Mouse (Mus musculus): Measurements from ENCODE around the gene Nup35. TPM values are rescaled to one million over a fixed set of nuclear protein-coding genes. Genes with fewer than 3 reads are reported as not detected.
A peak's percentile ranks its signal among the peaks of the same experiment; 100 is the strongest.

Gene Nup35
- polyA plus RNA-seq, 1 experiment from 2014 or later: 58.9 TPM

- H3K4me2 ChIP-seq: no peak overlapping the region
- WGBS: 92% methylated on average over 19 of the region's 19 CpGs
- TF ChIP-seq CTCF (IDR thresholded peaks at IDR 0.05; ENCODE audit: low read depth): no peak
Observed at GRCm38 (mm10) chr2:80603771-80604426, 13.1 kb upstream of the Nup35 start.

GRCm38 (mm10) chr2:80612286-80612685 lies 4.8 kb upstream of the Nup35 start:
- 21% methylated on average over 1 of the region's 1 CpGs for WGBS
- ATAC-seq (ENCODE audit: insufficient read depth): no peak
- DNase-seq: no peak
- H3K9ac ChIP-seq: no peak overlapping the region
- H3K27me3 ChIP-seq (ENCODE audit: insufficient read depth, low read length): no peaks in the 10 kb centered on the region
- no peak overlapping the region for H3K4me3 ChIP-seq (ENCODE audit: low read depth, low read length)
- no peaks in the 10 kb centered on the region for H3K36me3 ChIP-seq (ENCODE audit: insufficient read depth)
- no peak overlapping the region for H3K27ac ChIP-seq (ENCODE audit: low read depth)
- H3K9me3 ChIP-seq (ENCODE audit: low read depth, low read length): no peaks in the 10 kb centered on the region
- no peaks in the 10 kb centered on the region for H3K4me1 ChIP-seq (ENCODE audit: insufficient read depth)
- no peak overlapping the region for H3K4me2 ChIP-seq
- no peak for TF ChIP-seq CTCF (IDR thresholded peaks at IDR 0.05; ENCODE audit: low read depth)

More at GRCm38 (mm10) chr2:80603771-80604426, 13.1 kb upstream of the Nup35 start:
- no peak for ATAC-seq (ENCODE audit: insufficient read depth)
- H3K4me3 ChIP-seq (ENCODE audit: low read depth, low read length): no peak overlapping the region
- no peaks in the 10 kb centered on the region for H3K4me1 ChIP-seq (ENCODE audit: insufficient read depth)
- no peaks in the 10 kb centered on the region for H3K36me3 ChIP-seq (ENCODE audit: insufficient read depth)
- H3K9ac ChIP-seq: no peak overlapping the region
- no peak for DNase-seq
- no peak overlapping the region for H3K27ac ChIP-seq (ENCODE audit: low read depth)
- no peaks in the 10 kb centered on the region for H3K27me3 ChIP-seq (ENCODE audit: insufficient read depth, low read length)
- no peaks in the 10 kb centered on the region for H3K9me3 ChIP-seq (ENCODE audit: low read depth, low read length)

GRCm38 (mm10) chr2:80612796-80613195 lies 4.2 kb upstream of the Nup35 start:
- no peaks in the 10 kb centered on the region for H3K9me3 ChIP-seq (ENCODE audit: low read depth, low read length)
- ATAC-seq (ENCODE audit: insufficient read depth): no peak
- 0 out of 2 replicates have a peak, but pooled peaks cover 3% of the 10 kb centered on the region for H3K4me1 ChIP-seq (ENCODE audit: insufficient read depth)
- H3K4me2 ChIP-seq: no peak overlapping the region
- H3K27me3 ChIP-seq (ENCODE audit: insufficient read depth, low read length): no peaks in the 10 kb centered on the region
- H3K9ac ChIP-seq: no peak overlapping the region
- peak; percentile 19 for DNase-seq
- H3K4me3 ChIP-seq (ENCODE audit: low read depth, low read length): no peak overlapping the region
- 51% methylated on average over 2 of the region's 2 CpGs for WGBS
- TF ChIP-seq CTCF (IDR thresholded peaks at IDR 0.05; ENCODE audit: low read depth): no peak
- H3K27ac ChIP-seq (ENCODE audit: low read depth): no peak overlapping the region
- H3K36me3 ChIP-seq (ENCODE audit: insufficient read depth): no peaks in the 10 kb centered on the region

DNA sequence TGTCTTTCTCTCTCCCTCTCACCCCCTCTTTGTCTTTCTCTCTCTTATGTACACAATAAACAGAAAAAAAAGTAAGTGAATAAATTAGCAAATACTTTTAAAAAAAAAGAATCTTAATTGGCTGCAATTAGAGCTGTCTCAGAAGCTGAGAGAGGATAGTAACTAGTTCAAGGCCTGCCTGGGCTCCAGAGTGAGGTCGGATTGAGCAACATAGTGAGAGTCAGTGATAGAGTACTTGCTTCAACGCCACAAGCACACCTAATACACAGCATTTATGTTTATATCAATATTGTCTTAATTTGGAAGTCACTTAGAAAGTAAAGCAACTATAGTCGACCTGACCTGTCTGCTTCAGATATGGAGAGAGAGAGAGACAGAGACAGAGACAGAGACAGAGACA lies 2.0 kb downstream of the Nup35 start:
- no peak for DNase-seq
- no peak for TF ChIP-seq CTCF (IDR thresholded peaks at IDR 0.05; ENCODE audit: low read depth)
- Histone ChIP-seq H3K36me3 (ENCODE audit: insufficient read depth) (no peaks in the 10 kb centered on the region; the same call in 1 of the 2 replicates), H3K4me2 (no peak overlapping the region), H3K4me3 (ENCODE audit: low read depth, low read length) (no peak overlapping the region), H3K27me3 (ENCODE audit: insufficient read depth, low read length) (no peaks in the 10 kb centered on the region), H3K9ac (no peak overlapping the region), H3K27ac (ENCODE audit: low read depth) (no peak overlapping the region), H3K4me1 (ENCODE audit: insufficient read depth) (0 out of 2 replicates have a peak, but pooled peaks cover 5% of the 10 kb centered on the region), H3K9me3 (ENCODE audit: low read depth, low read length) (no peaks in the 10 kb centered on the region)
- WGBS: 78% methylated on average over 3 of the region's 3 CpGs
- ATAC-seq (ENCODE audit: insufficient read depth): no peak

GRCm38 (mm10) chr2:80621921-80622320 lies 4.9 kb downstream of the Nup35 start:
- no peaks in the 10 kb centered on the region for H3K27me3 ChIP-seq (ENCODE audit: insufficient read depth, low read length)
- H3K4me1 ChIP-seq (ENCODE audit: insufficient read depth): 0 out of 2 replicates have a peak, but pooled peaks cover 5% of the 10 kb centered on the region
- DNase-seq (peak; percentile 58), ATAC-seq (ENCODE audit: insufficient read depth) (no peak)
- H3K27ac ChIP-seq (ENCODE audit: low read depth): no peak overlapping the region
- H3K4me3 ChIP-seq (ENCODE audit: low read depth, low read length): no peak overlapping the region
- TF ChIP-seq CTCF (IDR thresholded peaks at IDR 0.05; ENCODE audit: low read depth): no peak
- H3K9me3 ChIP-seq (ENCODE audit: low read depth, low read length): no peaks in the 10 kb centered on the region
- no peak overlapping the region for H3K4me2 ChIP-seq
- peaks cover 13% of the 10 kb centered on the region; the same call in 1 of the 2 replicates for H3K36me3 ChIP-seq (ENCODE audit: insufficient read depth)
- no peak overlapping the region for H3K9ac ChIP-seq
- 74% methylated on average over 3 of the region's 3 CpGs for WGBS

GRCm38 (mm10) chr2:80624523-80624922 lies 7.5 kb downstream of the Nup35 start:
- TF ChIP-seq CTCF (IDR thresholded peaks at IDR 0.05; ENCODE audit: low read depth): no peak
- 98% methylated on average over 4 of the region's 4 CpGs for WGBS
- no peaks in the 10 kb centered on the region for H3K9me3 ChIP-seq (ENCODE audit: low read depth, low read length)
- H3K27ac ChIP-seq (ENCODE audit: low read depth): no peak overlapping the region
- no peaks in the 10 kb centered on the region for H3K4me1 ChIP-seq (ENCODE audit: insufficient read depth)
- ATAC-seq (ENCODE audit: insufficient read depth) (no peak), DNase-seq (no peak)
- no peak overlapping the region for H3K4me3 ChIP-seq (ENCODE audit: low read depth, low read length)
- H3K27me3 ChIP-seq (ENCODE audit: insufficient read depth, low read length): no peaks in the 10 kb centered on the region
- H3K4me2 ChIP-seq: no peak overlapping the region
- H3K36me3 ChIP-seq (ENCODE audit: insufficient read depth): peaks cover 19% of the 10 kb centered on the region; the same call in 1 of the 2 replicates
- no peak overlapping the region for H3K9ac ChIP-seq

DNA sequence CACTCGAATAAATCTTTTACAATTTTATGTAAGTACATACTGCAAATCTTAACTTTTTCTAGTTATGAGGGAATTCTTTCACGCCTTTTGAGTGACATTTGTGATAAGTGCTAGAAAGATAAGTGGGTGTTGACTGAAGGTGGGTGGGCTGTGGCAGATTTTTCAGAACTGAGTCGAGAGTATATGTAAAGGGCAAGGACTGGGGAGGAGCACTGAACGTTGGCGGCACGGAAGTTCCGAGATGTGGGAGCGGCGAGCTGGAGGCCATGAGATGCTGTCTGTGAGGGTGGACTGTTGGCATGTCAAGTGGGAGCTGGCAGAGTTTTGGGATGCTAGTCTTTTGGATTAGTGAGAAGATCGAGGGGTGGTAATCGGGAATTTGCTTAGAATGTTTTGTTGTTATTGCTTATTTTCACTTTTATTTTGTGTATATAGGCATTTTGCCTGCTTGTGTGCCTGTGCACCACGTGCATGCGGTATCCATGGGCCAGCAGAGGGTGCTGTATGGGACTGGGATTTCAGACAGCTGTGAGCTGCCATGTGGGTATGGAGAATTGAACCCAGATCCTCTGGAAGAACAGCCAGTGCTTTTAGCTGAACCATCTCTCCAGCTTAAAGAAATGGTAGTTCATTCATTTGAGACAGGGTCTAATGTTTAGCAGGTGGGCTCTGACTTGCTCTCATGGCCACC lies 15.4 kb downstream of the Nup35 start:
- no peaks in the 10 kb centered on the region for H3K9me3 ChIP-seq (ENCODE audit: low read depth, low read length)
- ATAC-seq (ENCODE audit: insufficient read depth): peak; percentile 44; the same call in 1 of the 2 replicates
- no peak overlapping the region for H3K4me2 ChIP-seq
- 0 out of 2 replicates have a peak, but pooled peaks have one; percentile 7 for TF ChIP-seq CTCF (IDR thresholded peaks at IDR 0.05; ENCODE audit: low read depth)
- H3K4me1 ChIP-seq (ENCODE audit: insufficient read depth): no peaks in the 10 kb centered on the region
- H3K9ac ChIP-seq: no peak overlapping the region
- WGBS: 73% methylated on average over 13 of the region's 13 CpGs
- H3K27ac ChIP-seq (ENCODE audit: low read depth): no peak overlapping the region
- no peak overlapping the region for H3K4me3 ChIP-seq (ENCODE audit: low read depth, low read length)
- 0 out of 2 replicates have a peak, but pooled peaks cover 1% of the 10 kb centered on the region for H3K36me3 ChIP-seq (ENCODE audit: insufficient read depth)
- peak; percentile 6 for DNase-seq
- H3K27me3 ChIP-seq (ENCODE audit: insufficient read depth, low read length): no peaks in the 10 kb centered on the region

Data from lung, embryonic 14.5 days (tissue).